Mouse (Mus musculus) embryonic facial prominence, embryonic 12.5 days (tissue): ENCODE results near the gene Clcnka. TPM values are rescaled to one million over a fixed set of nuclear protein-coding genes. Genes with fewer than 3 reads are reported as not detected.

ENCODE experiments used
- ATAC-seq: fragments of 200-750 bp; cut with Nextera tagmentation; 2 replicates; pipeline ENCODE4 v1.8.0; 2017; ENCODE audit not compliant: insufficient number of reproducible peaks, insufficient read depth, low FRiP score, low TSS enrichment
- H3K27ac ChIP-seq: fragments of 300-500 bp; sonication (generic); 2 replicates; pipeline ENCODE4 v1.5.1; 2016; ENCODE audit warnings: mild to moderate bottlenecking
- H3K27me3 ChIP-seq: fragments of 300-500 bp; sonication (generic); 2 replicates; pipeline ENCODE4 v1.6.1; 2016; ENCODE audit warnings: mild to moderate bottlenecking, moderate library complexity
- H3K36me3 ChIP-seq: fragments of 300-500 bp; sonication (generic); 2 replicates; pipeline ENCODE4 v1.6.1; 2016; ENCODE audit warnings: mild to moderate bottlenecking
- H3K4me1 ChIP-seq: fragments of 300-500 bp; sonication (generic); 2 replicates; pipeline ENCODE4 v1.6.1; 2016
- H3K4me2 ChIP-seq: fragments of 300-500 bp; sonication (generic); replicated peaks from 2 replicates; pipeline ENCODE4 v1.6.1; 2016; ENCODE audit warnings: mild to moderate bottlenecking, moderate library complexity
- H3K4me3 ChIP-seq: fragments of 300-500 bp; sonication (generic); 2 replicates; pipeline ENCODE4 v1.5.1; 2016; ENCODE audit warnings: mild to moderate bottlenecking
- H3K9ac ChIP-seq: fragments of 300-500 bp; sonication (generic); 2 replicates; pipeline ENCODE4 v1.6.1; 2016; ENCODE audit warnings: mild to moderate bottlenecking, moderate library complexity
- H3K9me3 ChIP-seq: fragments of 300-500 bp; sonication (generic); 2 replicates; pipeline ENCODE4 v1.6.1; 2016; ENCODE audit warnings: mild to moderate bottlenecking, moderate library complexity
- WGBS: fragments of 180-500 bp; shearing (Covaris S2); methylation state at CpG from one replicate; pipeline ENCODE4 v1.1.7; 2016; 5-methylcytosine and 5-hydroxymethylcytosine counted together
- polyA plus RNA-seq: library from polyadenylated mRNA; unstranded; fragments of >200 nt; fragmentation: Nextera tagmentation; extraction: Ambion mirVana; gene quantifications from 2 replicates; pipeline ENCODE4 v1.2.1, GENCODE M21; 2016

The Clcnka gene
- polyA plus RNA-seq, 1 experiment from 2014 or later: 0.31 TPM

GRCm38 (mm10) chr4:141429847-141430246 is 31.3 kb upstream of the Clcnka start:
- Histone ChIP-seq H3K4me2 (no peak overlapping the region), H3K27me3 (peaks cover 8% of the 10 kb centered on the region), H3K36me3 (no peaks in the 10 kb centered on the region), H3K9ac (no peak overlapping the region), H3K9me3 (no peaks in the 10 kb centered on the region), H3K27ac (no peak overlapping the region), H3K4me3 (no peak overlapping the region), H3K4me1 (peaks cover 12% of the 10 kb centered on the region; the same call in 1 of the 2 replicates)
- no peak for ATAC-seq
- 48% methylated on average over 9 of the region's 9 CpGs for WGBS

GRCm38 (mm10) chr4:141429381-141429780 is 30.9 kb upstream of the Clcnka start:
- Histone ChIP-seq H3K9me3 (no peaks in the 10 kb centered on the region), H3K9ac (no peak overlapping the region), H3K4me1 (peaks cover 12% of the 10 kb centered on the region; the same call in 1 of the 2 replicates), H3K27ac (no peak overlapping the region), H3K4me2 (no peak overlapping the region), H3K36me3 (no peaks in the 10 kb centered on the region), H3K27me3 (peaks cover 12% of the 10 kb centered on the region), H3K4me3 (no peak overlapping the region)
- ATAC-seq: no peak
- 79% methylated on average over 6 of the region's 6 CpGs for WGBS

- no peak overlapping the region for H3K9ac ChIP-seq
- H3K27me3 ChIP-seq: peaks cover 17% of the 10 kb centered on the region
- 84% methylated on average over 13 of the region's 13 CpGs for WGBS
- H3K4me1 ChIP-seq: peaks cover 12% of the 10 kb centered on the region; the same call in 1 of the 2 replicates
- H3K4me2 ChIP-seq: no peak overlapping the region
- no peak overlapping the region for H3K27ac ChIP-seq
- H3K36me3 ChIP-seq: no peaks in the 10 kb centered on the region
- H3K4me3 ChIP-seq: no peak overlapping the region
- no peaks in the 10 kb centered on the region for H3K9me3 ChIP-seq
- ATAC-seq: no peak
Observed at GRCm38 (mm10) chr4:141427921-141428320, 29.4 kb upstream of the Clcnka start.

GRCm38 (mm10) chr4:141426796-141427745 is 28.5 kb upstream of the Clcnka start:
- peaks cover 17% of the 10 kb centered on the region for H3K27me3 ChIP-seq
- H3K9me3 ChIP-seq: no peaks in the 10 kb centered on the region
- no peak overlapping the region for H3K27ac ChIP-seq
- H3K4me1 ChIP-seq: peaks cover 12% of the 10 kb centered on the region; the same call in 1 of the 2 replicates
- no peaks in the 10 kb centered on the region for H3K36me3 ChIP-seq
- no peak overlapping the region for H3K4me3 ChIP-seq
- 73% methylated on average over 10 of the region's 10 CpGs for WGBS
- H3K4me2 ChIP-seq: no peak overlapping the region
- ATAC-seq: no peak
- no peak overlapping the region for H3K9ac ChIP-seq

- Histone ChIP-seq H3K9ac (peak overlapping the region; percentile 35), H3K36me3 (no peaks in the 10 kb centered on the region), H3K4me3 (peak overlapping the region; percentile 43), H3K9me3 (no peaks in the 10 kb centered on the region), H3K27me3 (peaks cover 17% of the 10 kb centered on the region), H3K27ac (no peak overlapping the region), H3K4me1 (peaks cover 12% of the 10 kb centered on the region; the same call in 1 of the 2 replicates), H3K4me2 (peak overlapping the region; percentile 75)
- WGBS: 3% methylated on average over 36 of the region's 36 CpGs
- peak; percentile 83 for ATAC-seq
Observed at GRCm38 (mm10) chr4:141425484-141426479, 27.3 kb upstream of the Clcnka start.

- Histone ChIP-seq H3K27ac (no peak overlapping the region), H3K36me3 (no peaks in the 10 kb centered on the region), H3K4me3 (no peak overlapping the region), H3K4me2 (no peak overlapping the region), H3K4me1 (peaks cover 18% of the 10 kb centered on the region), H3K9ac (no peak overlapping the region), H3K9me3 (no peaks in the 10 kb centered on the region), H3K27me3 (peaks cover 17% of the 10 kb centered on the region)
- no peak for ATAC-seq
- WGBS: 88% methylated on average over 13 of the region's 13 CpGs
Observed at GRCm38 (mm10) chr4:141423691-141424431, 25.3 kb upstream of the Clcnka start.

GRCm38 (mm10) chr4:141423288-141423687 is 24.8 kb upstream of the Clcnka start:
- Histone ChIP-seq H3K27ac (no peak overlapping the region), H3K9ac (no peak overlapping the region), H3K4me1 (peaks cover 18% of the 10 kb centered on the region), H3K4me3 (no peak overlapping the region), H3K36me3 (no peaks in the 10 kb centered on the region), H3K27me3 (peaks cover 17% of the 10 kb centered on the region), H3K9me3 (no peaks in the 10 kb centered on the region), H3K4me2 (no peak overlapping the region)
- no peak for ATAC-seq
- 84% methylated on average over 5 of the region's 5 CpGs for WGBS

GRCm38 (mm10) chr4:141422841-141423240 is 24.3 kb upstream of the Clcnka start:
- Histone ChIP-seq H3K4me3 (no peak overlapping the region), H3K4me2 (no peak overlapping the region), H3K36me3 (no peaks in the 10 kb centered on the region), H3K27ac (no peak overlapping the region), H3K4me1 (peaks cover 18% of the 10 kb centered on the region), H3K9ac (no peak overlapping the region), H3K27me3 (peaks cover 17% of the 10 kb centered on the region), H3K9me3 (no peaks in the 10 kb centered on the region)
- ATAC-seq: no peak
- 79% methylated on average over 5 of the region's 5 CpGs for WGBS

GRCm38 (mm10) chr4:141421423-141421822 is 22.9 kb upstream of the Clcnka start:
- 74% methylated on average over 14 of the region's 14 CpGs for WGBS
- Histone ChIP-seq H3K36me3 (no peaks in the 10 kb centered on the region), H3K9me3 (no peaks in the 10 kb centered on the region), H3K4me1 (peaks cover 18% of the 10 kb centered on the region), H3K4me2 (no peak overlapping the region), H3K9ac (no peak overlapping the region), H3K27ac (no peak overlapping the region), H3K27me3 (peaks cover 13% of the 10 kb centered on the region), H3K4me3 (no peak overlapping the region)
- ATAC-seq: no peak

GRCm38 (mm10) chr4:141420886-141421285 is 22.4 kb upstream of the Clcnka start:
- Histone ChIP-seq H3K4me2 (no peak overlapping the region), H3K27ac (no peak overlapping the region), H3K4me1 (peaks cover 14% of the 10 kb centered on the region), H3K27me3 (peaks cover 13% of the 10 kb centered on the region), H3K36me3 (no peaks in the 10 kb centered on the region), H3K9ac (no peak overlapping the region), H3K9me3 (no peaks in the 10 kb centered on the region), H3K4me3 (no peak overlapping the region)
- WGBS: 45% methylated on average over 9 of the region's 9 CpGs
- ATAC-seq: no peak
